Mouse (Mus musculus) bone marrow, adult 2 months (tissue): ENCODE results near the gene Txndc8.

Source experiments
- CTCF ChIP-seq: fragments of 200-500 bp; IDR thresholded peaks from 2 replicates; pipeline ENCODE4 v1.5.1; 2011; ENCODE audit warnings: low read length, control low read depth; ENCODE audit not compliant: control insufficient read depth, insufficient read depth
- POLR2A ChIP-seq: fragments of 200-500 bp; IDR thresholded peaks from 2 replicates; pipeline ENCODE4 v1.6.1; 2011; ENCODE audit warnings: low read depth, mild to moderate bottlenecking, control low read depth, low read length, borderline replicate concordance; ENCODE audit not compliant: control insufficient read depth

DNA sequence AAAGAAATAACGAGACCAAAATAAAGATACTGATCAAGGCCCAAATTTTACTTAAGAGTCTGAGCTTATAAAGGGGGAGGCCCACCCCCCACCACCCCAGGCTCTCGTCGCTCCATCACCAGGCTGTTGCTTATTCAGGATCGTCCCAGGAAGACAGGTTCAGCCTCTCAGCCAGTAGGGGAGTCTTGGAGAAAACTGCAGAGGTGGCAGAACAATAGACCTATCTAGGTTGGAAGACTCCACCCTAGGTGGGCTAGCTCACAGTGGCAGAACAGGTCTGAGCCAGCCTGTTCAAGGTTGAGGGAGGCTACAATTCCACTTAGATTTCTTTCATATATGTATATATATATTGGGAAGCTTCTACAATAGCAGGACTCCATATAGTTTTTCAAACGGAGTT, 74.7 kb downstream of the Txndc8 start:
- TF ChIP-seq CTCF, result no peak
- TF ChIP-seq POLR2A, result no peak
